Mouse (Mus musculus) cortical plate, adult 2 months (tissue): ENCODE data around the gene Mfsd6l. TPM values are rescaled to one million over a fixed set of nuclear protein-coding genes. Genes with fewer than 3 reads are reported as not detected.

Source experiments
- H3K27ac ChIP-seq: fragments of 200-500 bp; 2 replicates; pipeline ENCODE4 v1.5.1; 2012; ENCODE audit warnings: low read length, control low read depth, inconsistent platforms; ENCODE audit not compliant: insufficient read depth
- H3K4me1 ChIP-seq: fragments of 200-500 bp; 2 replicates; pipeline ENCODE4 v1.6.1; 2011; ENCODE audit warnings: low read length; ENCODE audit not compliant: control insufficient read depth, insufficient read depth
- H3K4me3 ChIP-seq: fragments of 200-500 bp; 2 replicates; pipeline ENCODE4 v1.5.1; 2011; ENCODE audit warnings: mild to moderate bottlenecking, low read length, control low read depth; ENCODE audit not compliant: insufficient read depth
- CTCF ChIP-seq: fragments of 200-500 bp; IDR thresholded peaks from 2 replicates; pipeline ENCODE4 v1.5.1; 2011; ENCODE audit warnings: mild to moderate bottlenecking, control low read depth, low read length; ENCODE audit not compliant: insufficient read depth; ENCODE audit errors: extremely low read depth
- POLR2A ChIP-seq: fragments of 200-500 bp; IDR thresholded peaks from 2 replicates; pipeline ENCODE4 v1.6.1; 2011; ENCODE audit warnings: mild to moderate bottlenecking, low read length, control low read depth; ENCODE audit not compliant: insufficient read depth; ENCODE audit errors: extremely low read depth
- polyA plus RNA-seq: library from polyadenylated mRNA; depleted of rRNA; stranded (reverse); fragments of >200 nt; gene quantifications from 2 replicates; pipeline ENCODE4 v1.2.3, GENCODE M21; 2012

Gene Mfsd6l
- polyA plus RNA-seq, 1 experiment: 0.08 TPM

DNA sequence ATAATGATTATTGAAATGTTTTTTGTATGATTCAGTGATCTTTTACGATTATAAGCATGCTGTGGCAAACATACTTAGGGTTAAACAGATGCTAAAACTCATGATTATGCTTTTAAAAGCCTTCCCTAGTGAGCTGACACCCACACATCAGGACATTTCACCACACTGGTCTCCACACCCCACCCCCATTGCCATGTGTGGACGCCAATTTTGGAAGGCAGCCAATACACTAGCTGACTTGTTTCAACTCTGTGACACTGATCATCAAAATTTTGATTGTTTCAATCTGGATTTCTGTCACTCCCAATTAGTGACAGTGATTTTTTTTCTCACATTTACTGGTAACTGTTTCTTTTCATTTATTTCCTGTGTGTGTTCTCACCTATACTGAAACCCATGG is 8.5 kb upstream of the Mfsd6l start:
- Histone ChIP-seq H3K4me1 (no peaks in the 10 kb centered on the region), H3K4me3 (no peak overlapping the region), H3K27ac (no peak overlapping the region)
- TF ChIP-seq CTCF (no peak), POLR2A (no peak)

DNA sequence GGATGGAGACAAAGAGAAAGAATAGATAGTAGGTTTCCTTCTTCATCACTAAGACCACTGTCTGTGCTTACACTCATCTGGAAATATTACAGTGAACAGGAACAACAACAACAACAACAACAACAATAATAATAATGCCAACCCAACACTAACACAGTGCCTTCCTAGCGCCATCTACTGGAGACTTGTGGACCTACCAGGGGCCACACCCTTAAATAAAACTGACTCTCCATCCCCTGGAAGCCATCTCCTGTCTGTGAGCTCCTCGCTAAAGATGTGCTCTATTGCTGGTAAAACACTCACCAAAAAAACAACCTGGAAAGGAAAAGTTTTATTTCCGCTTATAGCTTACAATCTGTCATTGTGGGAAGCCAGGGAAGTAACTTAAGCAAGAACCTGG is 6.4 kb upstream of the Mfsd6l start:
- H3K27ac ChIP-seq: no peak overlapping the region
- no peak overlapping the region for H3K4me3 ChIP-seq
- no peaks in the 10 kb centered on the region for H3K4me1 ChIP-seq
- peak; percentile 48 for TF ChIP-seq CTCF
- no peak for TF ChIP-seq POLR2A

DNA sequence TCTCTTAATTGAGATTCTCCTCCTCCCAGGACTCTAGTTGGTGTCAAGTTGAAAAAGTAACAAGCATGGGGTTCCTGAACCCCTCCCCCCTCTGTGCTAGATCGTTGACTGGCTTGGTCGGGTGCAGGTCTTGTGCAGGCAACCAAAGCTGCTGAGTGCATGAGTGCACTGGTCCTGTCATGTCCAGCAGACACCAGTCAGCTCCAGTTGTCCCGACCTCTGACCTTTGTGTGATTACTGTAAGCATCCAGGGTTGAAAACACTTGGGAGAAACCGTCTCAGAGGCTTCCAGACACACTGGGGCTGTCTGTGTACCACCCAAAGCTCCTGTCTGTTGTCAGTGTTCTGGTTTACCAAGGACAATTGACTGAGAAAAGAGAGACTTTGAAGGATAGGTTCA is 5.6 kb upstream of the Mfsd6l start:
- H3K4me1 ChIP-seq: no peaks in the 10 kb centered on the region
- H3K4me3 ChIP-seq: no peak overlapping the region
- H3K27ac ChIP-seq: no peak overlapping the region
- TF ChIP-seq POLR2A (no peak), CTCF (no peak)

DNA sequence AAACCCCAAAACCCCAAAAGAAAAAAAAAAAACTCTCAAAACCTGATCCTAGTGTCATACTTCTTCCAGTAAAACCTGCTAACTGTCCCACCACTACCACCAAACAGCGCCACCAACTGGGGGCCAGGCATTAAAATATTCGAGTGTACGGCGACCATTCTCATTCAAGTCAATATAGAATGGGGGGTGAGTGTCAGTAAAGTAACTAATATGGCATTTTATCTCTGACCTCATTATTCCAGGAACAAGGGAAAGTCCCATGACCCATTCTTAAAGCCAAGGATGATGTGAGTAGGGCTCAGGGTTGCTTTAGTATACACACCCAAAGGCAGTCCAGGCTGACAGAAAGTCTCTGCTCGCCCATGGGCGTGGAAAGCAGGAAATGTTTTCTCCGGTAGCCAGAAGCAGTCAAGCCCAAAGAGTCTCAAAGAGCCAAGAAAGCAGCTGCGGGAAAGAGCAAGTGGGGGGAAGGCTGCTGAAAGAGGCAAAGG is 2.0 kb upstream of the Mfsd6l start:
- H3K4me1 ChIP-seq: no peaks in the 10 kb centered on the region; the same call in 1 of the 2 replicates
- no peak overlapping the region for H3K27ac ChIP-seq
- H3K4me3 ChIP-seq: no peak overlapping the region
- TF ChIP-seq POLR2A (no peak), CTCF (peak; percentile 45; the same call in 1 of the 2 replicates)

DNA sequence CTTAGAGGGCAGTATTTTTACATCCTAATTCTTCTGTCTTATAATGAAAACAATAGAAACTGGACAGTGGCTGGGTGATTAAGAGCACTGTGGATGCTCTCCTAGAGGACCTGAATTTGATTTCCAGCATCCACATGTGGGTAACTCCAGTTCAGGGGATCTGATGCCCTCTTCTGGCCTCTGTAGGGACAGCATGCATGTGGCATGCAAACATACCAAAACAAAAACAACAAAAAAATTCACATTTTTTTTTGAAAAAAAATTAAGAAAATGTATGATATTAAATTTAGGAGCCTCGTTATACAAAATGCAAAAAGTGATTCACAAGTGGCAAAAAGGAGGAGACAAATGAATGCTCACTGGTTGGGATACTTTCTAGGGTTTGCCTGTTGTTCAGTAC is 3.6 kb downstream of the Mfsd6l start:
- peak; percentile 23; the same call in 1 of the 2 replicates for TF ChIP-seq CTCF
- TF ChIP-seq POLR2A: no peak
- Histone ChIP-seq H3K4me3 (no peak overlapping the region), H3K4me1 (no peaks in the 10 kb centered on the region; the same call in 1 of the 2 replicates)

DNA sequence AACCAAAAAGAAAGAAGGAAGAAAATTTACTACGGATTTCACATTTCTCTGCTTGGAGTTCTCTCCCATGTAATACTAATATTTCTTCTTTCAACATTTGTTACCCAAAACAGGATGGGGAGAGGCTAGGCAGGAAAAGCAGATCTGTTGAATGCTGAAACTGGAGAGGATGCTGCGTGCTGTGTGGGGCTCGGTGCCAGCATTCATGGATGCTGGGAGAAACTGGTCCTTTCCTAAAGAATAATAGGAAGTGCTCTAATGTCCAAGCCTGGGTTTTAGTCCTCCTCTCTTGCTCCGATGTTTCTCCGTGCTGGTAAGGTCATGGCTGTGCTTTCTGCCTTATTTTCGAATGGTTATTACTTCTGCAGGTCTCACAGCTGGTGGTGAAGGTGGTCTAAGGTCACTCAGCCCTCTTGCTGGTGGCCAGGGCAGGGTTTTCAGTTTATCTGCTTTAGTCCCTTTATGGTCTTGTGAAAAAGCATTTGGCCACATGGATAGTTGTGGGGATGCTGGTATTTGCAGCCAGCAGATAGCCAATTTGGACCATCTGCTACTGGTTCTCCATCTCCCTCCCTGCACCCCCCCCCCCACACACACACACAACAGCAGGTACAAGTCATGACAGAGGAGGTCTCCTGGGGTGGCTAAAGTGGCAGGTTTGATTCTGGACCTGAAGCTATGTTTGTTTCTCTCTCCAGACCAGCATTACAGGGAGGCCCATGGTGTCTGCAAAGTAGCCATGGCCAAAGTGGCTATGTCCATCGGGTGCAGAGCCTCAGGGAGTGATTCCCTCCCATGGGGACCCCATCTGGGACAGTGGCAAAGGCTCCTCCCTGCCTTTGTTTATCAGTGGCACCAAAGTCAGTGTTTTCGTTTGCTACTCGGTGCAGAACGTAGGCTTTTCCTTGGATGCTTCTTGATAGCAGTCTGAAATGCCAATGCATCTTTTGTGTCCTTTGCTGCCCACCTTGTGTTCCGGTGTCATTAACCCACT is 6.3 kb downstream of the Mfsd6l start:
- H3K4me1 ChIP-seq: no peaks in the 10 kb centered on the region
- H3K27ac ChIP-seq: no peak overlapping the region
- TF ChIP-seq CTCF: no peak
- no peak for TF ChIP-seq POLR2A
- H3K4me3 ChIP-seq: no peak overlapping the region

More for the DNA sequence above, 3.6 kb downstream of the Mfsd6l start:
- H3K27ac ChIP-seq: no peak overlapping the region

DNA sequence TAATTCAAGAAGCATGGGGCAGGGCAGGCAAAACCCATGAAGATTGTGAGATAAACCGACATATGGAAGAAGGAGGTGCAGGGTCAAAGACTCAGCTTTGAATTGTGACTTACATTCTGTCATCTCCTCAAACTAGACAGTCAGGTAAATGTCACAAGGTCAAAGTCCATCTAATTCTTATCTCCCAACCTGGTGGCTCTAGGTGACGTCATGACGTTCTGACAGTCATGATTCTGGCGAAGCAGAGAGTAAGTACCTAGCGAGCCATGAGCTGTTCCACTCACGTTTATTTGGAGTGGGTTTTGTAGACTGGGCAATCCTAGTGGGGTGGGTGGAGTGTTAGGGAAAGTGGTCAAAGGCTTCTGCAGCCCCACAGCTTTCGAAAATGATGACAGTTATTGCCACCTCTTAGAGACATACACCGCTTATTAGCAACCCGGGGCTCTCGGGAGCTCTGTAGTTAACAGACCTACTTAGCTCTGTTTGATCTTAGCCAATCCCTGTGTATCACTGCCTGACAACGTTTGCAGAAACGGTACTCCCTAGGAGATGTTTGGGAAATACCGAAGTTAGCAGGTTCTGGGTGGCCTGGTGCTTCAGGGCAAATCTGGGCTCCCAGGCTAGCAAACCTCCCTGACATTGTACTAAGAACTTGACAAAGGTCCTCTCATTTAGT is 8.5 kb downstream of the Mfsd6l start:
- no peak overlapping the region for H3K4me3 ChIP-seq

DNA sequence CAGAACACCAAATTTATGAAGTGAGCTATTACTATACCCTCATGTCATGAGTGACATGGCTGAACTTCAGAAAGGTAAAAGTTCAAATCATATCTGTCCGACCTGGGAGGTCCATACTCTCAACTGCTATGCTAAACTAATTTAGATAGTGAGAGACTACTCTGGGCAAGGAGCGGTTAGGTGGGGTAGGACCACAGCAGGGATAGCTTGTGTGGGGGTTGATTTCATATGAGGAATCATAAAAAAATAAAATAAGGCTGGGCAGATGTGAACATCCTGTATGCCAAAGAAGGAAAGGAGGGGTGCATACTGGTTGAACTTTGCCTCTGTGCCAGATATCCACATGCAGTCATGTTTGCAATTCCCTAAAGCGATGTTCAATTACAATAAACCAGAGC is 9.0 kb downstream of the Mfsd6l start:
- no peak overlapping the region for H3K4me3 ChIP-seq
- TF ChIP-seq CTCF: no peak
- TF ChIP-seq POLR2A: no peak
- no peak overlapping the region for H3K27ac ChIP-seq
- no peaks in the 10 kb centered on the region for H3K4me1 ChIP-seq

More for the DNA sequence above, 8.5 kb downstream of the Mfsd6l start:
- TF ChIP-seq POLR2A: no peak
- TF ChIP-seq CTCF: no peak
- no peak overlapping the region for H3K27ac ChIP-seq
- no peaks in the 10 kb centered on the region for H3K4me1 ChIP-seq

DNA sequence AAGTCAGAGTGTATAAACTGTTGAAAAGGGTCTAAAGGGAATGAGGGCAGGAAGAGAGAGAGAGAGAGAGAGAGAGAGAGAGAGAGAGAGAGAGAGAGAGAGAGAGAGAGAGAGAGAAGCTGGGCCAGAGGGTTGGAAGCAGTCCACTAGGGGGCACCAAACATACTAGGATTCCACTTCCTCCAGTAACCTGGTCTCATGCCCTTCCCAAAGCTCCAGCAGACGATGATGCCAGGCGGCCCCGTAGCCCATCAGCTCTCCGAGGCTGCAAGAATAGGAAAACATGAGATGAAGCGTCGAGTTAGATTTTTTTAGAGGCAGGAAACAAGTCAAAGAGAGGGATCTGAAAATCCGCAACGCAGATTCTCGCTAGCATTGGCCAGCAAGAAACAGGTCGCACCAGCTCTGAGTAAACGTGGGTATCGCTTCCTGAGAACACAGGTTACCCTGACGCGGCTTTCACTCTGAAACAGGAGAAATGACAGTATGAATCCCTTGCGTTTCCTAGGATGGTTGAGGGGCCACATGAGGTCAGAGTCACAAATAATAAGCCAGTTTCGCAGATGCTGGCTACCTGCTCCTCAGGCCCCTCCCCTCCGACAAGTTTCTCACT is 10.6 kb downstream of the Mfsd6l start:
- peak overlapping the region; percentile 25 for H3K4me3 ChIP-seq
- H3K27ac ChIP-seq: no peak overlapping the region
- TF ChIP-seq POLR2A (0 out of 2 replicates have a peak, but pooled peaks have one; percentile 26), CTCF (peak; percentile 71)
- H3K4me1 ChIP-seq: no peaks in the 10 kb centered on the region
